In the genomic region with DNA sequence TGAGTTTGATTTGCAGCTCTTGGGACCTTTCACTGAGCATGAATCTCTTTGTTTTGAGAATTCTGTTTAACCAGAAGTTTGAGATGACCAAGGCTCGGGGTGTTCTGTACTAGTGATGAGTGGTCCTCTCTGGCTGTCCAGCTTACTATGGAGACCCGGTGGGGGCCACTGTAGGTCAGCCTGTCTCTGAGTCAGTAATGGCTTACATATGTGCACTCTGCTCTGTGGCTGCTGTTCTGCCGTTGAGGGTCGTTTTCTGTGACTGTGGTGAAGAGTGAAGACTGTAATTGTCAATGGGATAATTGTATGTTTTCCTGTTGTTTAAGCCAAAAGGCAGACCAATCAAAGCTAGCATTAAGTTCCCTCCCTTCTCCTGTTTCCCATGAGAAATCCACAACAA, we compare ENCODE assay signal across 22 mouse cellular contexts. TPM values are rescaled to one million over a fixed set of nuclear protein-coding genes. Genes with fewer than 3 reads are reported as not detected.
DNase-seq lines count a peak whose midpoint lies in the region; ATAC-seq and TF ChIP-seq lines count a peak whose summit lies in the region.
"Had no signal": no experiment of that assay in that cellular context is flagged by ENCODE, and none has a peak within 500 bp of the region (broad histone marks: within the 10 kb centered on the region; RNA-seq: fewer than 3 reads in every experiment).

No protein-coding gene starts in this region.

- TF ChIP-seq POLR2A in limb, embryonic 14.5 days (IDR thresholded peaks at IDR 0.05; ENCODE audit: borderline replicate concordance, extremely low read depth, insufficient read depth, insufficient read length), result no peak
- TF ChIP-seq POLR2A in kidney, adult 2 months (IDR thresholded peaks at IDR 0.05; ENCODE audit: low read depth, low read length), result no peak

- ATAC-seq in limb, embryonic 14.5 days (ENCODE audit: low FRiP score, low read depth), result peak; percentile 67
- no peak for ATAC-seq in cerebellum, adult (ENCODE audit: insufficient number of reproducible peaks, low FRiP score, low TSS enrichment)
- ATAC-seq: CD4-positive, CD25-positive, alpha-beta regulatory T cell, adult 4 months; forebrain, embryonic 13.5 days; hindbrain, postnatal 0 days had no signal

- TF ChIP-seq CTCF in kidney, adult 2 months (conservative IDR thresholded peaks at IDR 0.05; ENCODE audit: insufficient read depth, insufficient read length, low read depth, low read length), result no peak

- 35% methylated on average over 4 of the region's 4 CpGs for WGBS in embryonic facial prominence, embryonic 10.5 days
- 25% methylated on average over 4 of the region's 4 CpGs for WGBS in limb, embryonic 14.5 days
- 58% methylated on average over 4 of the region's 4 CpGs for WGBS in kidney, adult 2 months

- H3K9me3 ChIP-seq in embryonic facial prominence, embryonic 10.5 days, result no peaks in the 10 kb centered on the region
- no peaks in the 10 kb centered on the region for H3K9me3 ChIP-seq in limb, embryonic 14.5 days (ENCODE audit: control insufficient read depth, low read length)
- H3K9me3 ChIP-seq: forebrain, embryonic 13.5 days; G1E; heart, embryonic 10.5 days; hindbrain, embryonic 13.5 days had no signal

- H3K4me2 ChIP-seq in limb, embryonic 14.5 days (replicated peaks; ENCODE audit: low read depth, low read length, severe bottlenecking), result no peak overlapping the region
- H3K4me2 ChIP-seq: forebrain, embryonic 13.5 days; hindbrain, embryonic 13.5 days had no signal

- no peak overlapping the region for H3K9ac ChIP-seq in limb, embryonic 14.5 days (ENCODE audit: low read depth, low read length, severe bottlenecking)
- H3K9ac ChIP-seq: forebrain, embryonic 13.5 days; hindbrain, embryonic 13.5 days had no signal

- peaks cover 13% of the 10 kb centered on the region for H3K4me1 ChIP-seq in embryonic facial prominence, embryonic 10.5 days
- no peaks in the 10 kb centered on the region for H3K4me1 ChIP-seq in limb, embryonic 14.5 days (ENCODE audit: control insufficient read depth, insufficient read depth, low read length)
- H3K4me1 ChIP-seq in kidney, adult 2 months (ENCODE audit: control insufficient read depth, insufficient read depth, low read length), result peaks cover 2% of the 10 kb centered on the region; the same call in 1 of the 2 replicates
- H3K4me1 ChIP-seq: forebrain, embryonic 13.5 days; heart, embryonic 10.5 days; hindbrain, embryonic 13.5 days had no signal

- H3K27ac ChIP-seq in embryonic facial prominence, embryonic 10.5 days (replicated peaks), result no peak overlapping the region
- no peak overlapping the region for H3K27ac ChIP-seq in limb, embryonic 14.5 days (replicated peaks; ENCODE audit: low read depth, low read length)
- no peak overlapping the region for H3K27ac ChIP-seq in kidney, adult 2 months (ENCODE audit: insufficient read depth, low read depth, low read length)
- H3K27ac ChIP-seq: forebrain, embryonic 13.5 days; heart, embryonic 10.5 days; hindbrain, embryonic 13.5 days; hindbrain, postnatal 0 days had no signal

- DNase-seq in 3T3-L1 (ENCODE audit: low read depth, low spot score), result peak; percentile 36
- DNase-seq in embryo, embryonic 10 days (ENCODE audit: low spot score), result peak; percentile 51
- peak; percentile 42 for DNase-seq in embryonic facial prominence, embryonic 10.5 days (ENCODE audit: low spot score)
- peak; percentile 7 for DNase-seq in limb, embryonic 14.5 days (ENCODE audit: low spot score)
- DNase-seq in kidney, adult 2 months, result no peak
- DNase-seq in left cerebral cortex, adult 9 months (ENCODE audit: low spot score in 2 of 2), result no peak
- DNase-seq: adrenal gland, postnatal 10 days; B cell, adult 2 months; cerebellum, adult 18-20 months; cerebellum, postnatal 10 days; gastrocnemius, postnatal 36 days; heart, adult 18-20 months; heart, postnatal 10 days; kidney, adult 11 months had no signal

- no peaks in the 10 kb centered on the region for H3K27me3 ChIP-seq in embryonic facial prominence, embryonic 10.5 days (replicated peaks; ENCODE audit: low read depth, poor library complexity, severe bottlenecking)
- H3K27me3 ChIP-seq in limb, embryonic 14.5 days (ENCODE audit: control insufficient read depth, insufficient read depth, low read length), result no peaks in the 10 kb centered on the region
- H3K27me3 ChIP-seq in kidney, adult 2 months (replicated peaks; ENCODE audit: control insufficient read depth, insufficient read depth, low read length), result no peaks in the 10 kb centered on the region
- H3K27me3 ChIP-seq: forebrain, embryonic 13.5 days; hindbrain, embryonic 13.5 days had no signal

- H3K36me3 ChIP-seq in embryonic facial prominence, embryonic 10.5 days (replicated peaks), result no peaks in the 10 kb centered on the region
- H3K36me3 ChIP-seq in limb, embryonic 14.5 days (ENCODE audit: control insufficient read depth, insufficient read depth, low read length), result no peaks in the 10 kb centered on the region
- H3K36me3 ChIP-seq in kidney, adult 2 months (ENCODE audit: control insufficient read depth, insufficient read depth, low read length), result no peaks in the 10 kb centered on the region
- H3K36me3 ChIP-seq: G1E; heart, embryonic 10.5 days; hindbrain, embryonic 13.5 days had no signal

- no peak overlapping the region for H3K4me3 ChIP-seq in embryonic facial prominence, embryonic 10.5 days
- H3K4me3 ChIP-seq in limb, embryonic 14.5 days (replicated peaks; ENCODE audit: low read length), result no peak overlapping the region
- H3K4me3 ChIP-seq in kidney, adult 2 months (ENCODE audit: insufficient read depth, low read depth, low read length), result no peak overlapping the region
- H3K4me3 ChIP-seq: forebrain, embryonic 13.5 days; heart, embryonic 10.5 days; hindbrain, embryonic 13.5 days had no signal

RNA-seq across cellular contexts. Expression of gene Insc, which starts 30.3 kb away (rescaled TPM):
- polyA plus RNA-seq in embryonic facial prominence, embryonic 10.5 days (2016; fragmentation: Nextera tagmentation; extraction: Ambion mirVana), result 5.5 and 6.4 TPM in 2 replicates
- polyA plus RNA-seq in limb, embryonic 14.5 days (2012; rRNA removed), result 4.8 and 6.1 TPM in 2 replicates
- polyA plus RNA-seq in limb, embryonic 14.5 days (2014; fragmentation: Nextera tagmentation; extraction: Ambion mirVana), result 5.7 and 6.3 TPM in 2 replicates
- 5.9 and 6.0 TPM in 2 replicates for polyA plus RNA-seq in kidney, adult 2 months (2012; rRNA removed)
- polyA plus RNA-seq: CD4-positive, CD25-positive, alpha-beta regulatory T cell, adult 4 months; G1E had no signal

RNA-seq across cellular contexts. Expression of gene Calcb, which starts 55.3 kb away (rescaled TPM):
- not detected in 2 replicates for polyA plus RNA-seq in embryonic facial prominence, embryonic 10.5 days (2016; fragmentation: Nextera tagmentation; extraction: Ambion mirVana)
- 0.60 and 0.85 TPM in 2 replicates for polyA plus RNA-seq in limb, embryonic 14.5 days (2012; rRNA removed)
- polyA plus RNA-seq in limb, embryonic 14.5 days (2014; fragmentation: Nextera tagmentation; extraction: Ambion mirVana), result 0.26 and 0.57 TPM in 2 replicates
- polyA plus RNA-seq in kidney, adult 2 months (2012; rRNA removed), result not detected in 2 replicates
- polyA plus RNA-seq: CD4-positive, CD25-positive, alpha-beta regulatory T cell, adult 4 months; forebrain, embryonic 13.5 days; G1E; heart, embryonic 10.5 days; heart, embryonic 14.5 days had no signal

Comparison
In these comparisons a context has a peak if more than half of its experiments do, and no peak if none do; other contexts are left out.
1. DNase-seq: peak in 3T3-L1 (single experiment), embryo, embryonic 10 days (single experiment), embryonic facial prominence, embryonic 10.5 days (single experiment) and limb, embryonic 14.5 days (single experiment); none in kidney, adult 2 months (single experiment) and left cerebral cortex, adult 9 months (0 of 2).